Mouse (Mus musculus): ENCODE measurements around the gene Ccdc85b.
"Not testable (repeated sequence)": the region's sequence is repeated elsewhere in the genome, so short reads cannot be mapped to it uniquely, and the experiment has no call there.

Ccdc85b gene

DNA sequence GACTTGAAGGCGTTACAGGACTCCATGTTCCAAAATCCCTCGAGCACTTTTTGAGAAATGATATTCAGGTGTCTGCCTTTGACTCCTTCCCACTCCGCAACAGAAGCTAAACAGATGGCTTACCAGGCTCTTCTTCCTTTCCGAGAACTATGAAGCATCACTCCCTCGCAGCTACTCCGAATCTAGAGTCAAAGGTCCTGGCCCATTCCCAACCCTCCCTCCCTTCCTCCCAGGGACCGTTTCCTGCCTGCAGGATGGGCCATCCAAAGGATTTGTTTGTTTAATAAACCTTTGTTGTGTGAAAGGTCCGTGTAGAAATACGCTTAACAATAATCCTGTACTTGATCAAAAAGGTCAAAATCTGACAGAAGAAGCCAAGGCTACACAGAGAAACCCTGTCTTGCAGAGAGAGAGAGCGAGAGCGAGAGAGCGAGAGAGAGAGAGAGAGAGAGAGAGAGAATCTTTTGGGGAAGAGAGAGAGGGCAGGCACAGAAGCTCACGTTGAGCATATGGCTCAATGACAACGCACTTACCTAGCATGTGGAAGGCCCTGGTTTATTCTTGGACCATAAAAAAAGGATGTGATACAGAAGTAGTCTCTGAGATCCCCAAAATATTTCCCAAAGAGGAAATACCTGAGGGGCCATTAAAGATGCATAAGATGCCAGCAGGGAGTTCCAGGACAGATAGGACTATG, at the start of gene Ccdc85b:
Gene Ccdc85b (minus strand): TSS at position 149 of the 697 bp plus-strand sequence.
- no peak for DNase-seq (ENCODE audit: low spot score in 2 of 2)

- no peak for DNase-seq (ENCODE audit: low spot score in 2 of 2)
Observed at GRCm38 (mm10) chr19:5503687-5504086, 46.0 kb upstream of the Ccdc85b start, which contains the start of gene 1700020D05Rik. 1700020D05Rik (minus strand) TSS chr19:5503787.

GRCm38 (mm10) chr19:5500330-5500875, 42.7 kb upstream of the Ccdc85b start:
- no peak for DNase-seq (ENCODE audit: low spot score in 2 of 2)

GRCm38 (mm10) chr19:5496052-5496370, 38.3 kb upstream of the Ccdc85b start:
- DNase-seq (ENCODE audit: low spot score in 2 of 2) = no peak

- DNase-seq (ENCODE audit: low spot score in 2 of 2) = no peak
Observed at GRCm38 (mm10) chr19:5495353-5496051, 37.8 kb upstream of the Ccdc85b start.

- DNase-seq (ENCODE audit: low spot score in 2 of 2) = no peak
Observed at GRCm38 (mm10) chr19:5494314-5494713, 36.6 kb upstream of the Ccdc85b start.

DNA sequence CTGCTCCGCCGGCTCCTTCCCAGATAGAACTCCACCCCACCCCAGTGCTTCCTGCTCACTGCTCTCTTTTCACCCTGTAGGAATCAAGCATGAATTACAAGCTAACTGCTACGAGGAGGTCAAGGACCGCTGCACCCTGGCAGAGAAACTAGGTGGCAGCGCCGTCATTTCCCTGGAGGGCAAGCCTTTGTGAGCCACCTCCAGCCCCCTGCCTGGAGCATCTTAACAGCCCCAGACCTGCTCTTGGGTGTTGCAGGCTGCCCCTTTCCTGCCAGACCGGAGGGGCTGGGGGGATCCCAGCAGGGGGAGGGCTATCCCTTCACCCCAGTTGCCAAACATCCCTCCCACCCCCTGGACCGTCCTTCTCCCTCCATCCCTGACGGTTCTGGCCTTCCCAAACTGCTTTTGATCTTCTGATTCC, 35.6 kb upstream of the Ccdc85b start:
- not testable (repeated sequence) for DNase-seq (ENCODE audit: low spot score in 2 of 2)

- DNase-seq (ENCODE audit: low spot score in 2 of 2) = no peak
Observed at GRCm38 (mm10) chr19:5492641-5493040, 34.9 kb upstream of the Ccdc85b start.

GRCm38 (mm10) chr19:5490898-5491708, 33.4 kb upstream of the Ccdc85b start:
- DNase-seq (ENCODE audit: low spot score in 2 of 2) = peak; percentile 54 to 64

- DNase-seq (ENCODE audit: low spot score in 2 of 2) = peak; percentile 88 to 93
Observed at GRCm38 (mm10) chr19:5490313-5490897, 32.7 kb upstream of the Ccdc85b start, which contains the start of gene Cfl1. Cfl1 (plus strand) TSS chr19:5490455.

GRCm38 (mm10) chr19:5489721-5490120, 32.0 kb upstream of the Ccdc85b start:
- not testable (repeated sequence) for DNase-seq (ENCODE audit: low spot score in 2 of 2)

GRCm38 (mm10) chr19:5488878-5489571, 31.3 kb upstream of the Ccdc85b start:
- peak; percentile 97 for DNase-seq (ENCODE audit: low spot score in 2 of 2)

GRCm38 (mm10) chr19:5487768-5488550, 30.3 kb upstream of the Ccdc85b start, which contains the start of gene Mus81:
Mus81 (minus strand) TSS chr19:5488402.
- DNase-seq (ENCODE audit: low spot score in 2 of 2) = peak; percentile 92 to 94

- no peak for DNase-seq (ENCODE audit: low spot score in 2 of 2)
Observed at GRCm38 (mm10) chr19:5486771-5487170, 29.1 kb upstream of the Ccdc85b start.

DNA sequence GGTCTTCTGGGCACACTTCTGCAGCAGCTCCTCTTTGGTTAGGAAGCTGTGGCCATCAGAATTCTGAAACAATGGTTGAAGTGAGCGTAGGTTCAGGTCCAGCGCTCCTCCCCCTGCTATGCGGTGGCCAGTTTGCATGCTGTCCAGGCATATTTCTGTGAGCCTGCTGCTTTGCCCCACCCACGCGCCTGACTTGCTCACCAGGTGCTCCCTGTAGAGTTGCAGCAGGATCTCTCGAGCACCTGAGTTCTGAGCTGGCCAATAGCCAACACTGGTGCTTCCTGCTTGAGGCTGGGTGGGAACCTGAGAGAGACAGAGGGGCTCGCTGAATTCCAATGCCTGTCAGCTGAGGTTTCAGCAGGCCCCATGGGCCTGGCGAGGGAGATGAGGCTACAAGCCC, 28.6 kb upstream of the Ccdc85b start:
- no peak for DNase-seq (ENCODE audit: low spot score in 2 of 2)

- no peak for DNase-seq (ENCODE audit: low spot score in 2 of 2)
Observed at GRCm38 (mm10) chr19:5485821-5486220, 28.1 kb upstream of the Ccdc85b start.

GRCm38 (mm10) chr19:5485371-5485770, 27.7 kb upstream of the Ccdc85b start:
- no peak for DNase-seq (ENCODE audit: low spot score in 2 of 2)

GRCm38 (mm10) chr19:5484496-5484895, 26.8 kb upstream of the Ccdc85b start:
- DNase-seq (ENCODE audit: low spot score in 2 of 2) = no peak

DNA sequence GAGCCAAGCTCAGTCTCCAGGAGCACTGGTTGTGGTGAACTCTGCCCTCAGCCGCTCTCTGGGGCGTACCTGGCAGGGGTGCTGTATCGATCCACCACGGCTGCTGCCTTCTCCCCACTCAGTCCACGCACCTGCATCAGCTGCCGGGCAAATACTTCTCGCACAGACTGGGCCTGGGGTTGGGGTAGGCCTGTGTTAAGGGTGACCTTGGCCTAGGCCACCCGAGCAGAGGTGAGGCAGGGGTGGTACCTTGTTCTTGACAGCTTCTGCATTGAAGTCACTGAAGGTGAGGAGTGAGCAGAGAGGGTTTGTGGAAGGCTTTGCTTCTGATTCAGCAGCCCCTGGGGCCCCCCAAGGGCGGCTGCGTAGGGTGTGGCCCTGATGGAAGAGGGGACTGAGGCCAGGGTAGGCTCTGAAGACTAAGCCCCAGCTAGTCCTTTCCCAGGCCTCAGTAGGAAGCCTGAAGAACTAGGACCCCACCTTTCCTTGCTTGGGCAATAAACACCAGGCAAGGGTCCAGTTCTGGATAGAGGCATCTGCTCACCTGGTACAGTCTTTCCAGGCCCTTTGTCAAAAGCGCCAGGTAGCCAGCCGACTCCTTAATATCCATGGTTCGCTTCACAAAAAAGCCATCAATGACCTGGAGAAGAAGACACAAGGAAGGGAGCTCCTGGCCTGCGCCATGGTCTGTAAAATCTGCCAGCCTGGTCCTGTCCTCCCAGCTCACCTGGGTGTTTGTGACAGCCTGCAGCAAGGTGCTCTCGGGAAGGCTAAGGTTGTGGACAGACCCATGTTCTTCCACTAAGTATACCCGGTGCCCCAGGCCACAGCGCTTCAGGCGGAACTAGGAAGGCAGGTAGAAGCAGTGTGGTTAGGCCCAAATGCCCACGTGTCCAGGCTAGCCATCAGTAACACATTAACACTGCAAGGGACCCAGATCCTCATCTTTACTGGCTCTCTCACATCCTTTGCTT, 26.0 kb upstream of the Ccdc85b start:
- no peak for DNase-seq (ENCODE audit: low spot score in 2 of 2)
